Mouse (Mus musculus): Measurements from ENCODE around the gene Srgap3.

GRCm38 (mm10) chr6:112752007-112752406 is 195.1 kb downstream of the Srgap3 start:
- TF ChIP-seq HCFC1 (IDR thresholded peaks at IDR 0.05; ENCODE audit: borderline replicate concordance, insufficient read depth, low read length), result no peak
- no peak for TF ChIP-seq CHD2 (IDR thresholded peaks at IDR 0.05; ENCODE audit: low read depth, low read length)
- TF ChIP-seq ZC3H11A (IDR thresholded peaks at IDR 0.05; ENCODE audit: borderline replicate concordance, low read depth, low read length), result no peak
- no peak for TF ChIP-seq MAFK (IDR thresholded peaks at IDR 0.05; ENCODE audit: insufficient read depth, low read depth, low read length)
- TF ChIP-seq ZNF384 (IDR thresholded peaks at IDR 0.05; ENCODE audit: low read depth, low read length), result no peak
